In genomic region chr7:137557439-137557838, GRCm38 (mm10) we compare ENCODE assay signal across 13 mouse cellular contexts.
"Had no signal": no experiment of that assay in that cellular context is flagged by ENCODE, and none has a peak within 500 bp of the region (broad histone marks: within the 10 kb centered on the region; RNA-seq: fewer than 3 reads in every experiment).

No protein-coding gene starts in this region.

- H3K27ac ChIP-seq: layer of hippocampus, adult 2 months; liver, embryonic 14.5 days; midbrain, embryonic 10.5 days; midbrain, embryonic 15.5 days had no signal

- ATAC-seq: inflammation-experienced regulatory T-cells, adult 6 months; lung, postnatal 0 days; midbrain, embryonic 15.5 days had no signal

- DNase-seq: kidney, adult 18-20 months; kidney, postnatal 10 days; kidney, postnatal 4 days; lung, adult 18-20 months; lung, postnatal 36 days; right cerebral cortex, postnatal 14 days; thymus, postnatal 14 days had no signal

- H3K4me1 ChIP-seq: midbrain, embryonic 15.5 days had no signal

- H3K27me3 ChIP-seq: midbrain, embryonic 15.5 days had no signal

- H3K9ac ChIP-seq: liver, embryonic 14.5 days; midbrain, embryonic 15.5 days had no signal

- H3K4me3 ChIP-seq: layer of hippocampus, adult 2 months; midbrain, embryonic 10.5 days; midbrain, embryonic 15.5 days had no signal

- H3K9me3 ChIP-seq: midbrain, embryonic 10.5 days; midbrain, embryonic 15.5 days had no signal

- H3K4me2 ChIP-seq: midbrain, embryonic 15.5 days had no signal

- H3K36me3 ChIP-seq: midbrain, embryonic 10.5 days; midbrain, embryonic 15.5 days had no signal
